Mouse (Mus musculus) mouse trophoblast stem cell (cell line): Measurements from ENCODE around the gene Sbf2.
"Not testable (repeated sequence)": the region's sequence is repeated elsewhere in the genome, so short reads cannot be mapped to it uniquely, and the experiment has no call there.

Source experiments
- in situ Hi-C, 2 experiments: fragments of 300-500 bp; cut with MseI, MboI; formaldehyde crosslinking; loops; 2 replicates in 1 of 2; 3 replicates in 1 of 2; pipeline ENCODE4 v1.15.1; 2025

Gene Sbf2

DNA sequence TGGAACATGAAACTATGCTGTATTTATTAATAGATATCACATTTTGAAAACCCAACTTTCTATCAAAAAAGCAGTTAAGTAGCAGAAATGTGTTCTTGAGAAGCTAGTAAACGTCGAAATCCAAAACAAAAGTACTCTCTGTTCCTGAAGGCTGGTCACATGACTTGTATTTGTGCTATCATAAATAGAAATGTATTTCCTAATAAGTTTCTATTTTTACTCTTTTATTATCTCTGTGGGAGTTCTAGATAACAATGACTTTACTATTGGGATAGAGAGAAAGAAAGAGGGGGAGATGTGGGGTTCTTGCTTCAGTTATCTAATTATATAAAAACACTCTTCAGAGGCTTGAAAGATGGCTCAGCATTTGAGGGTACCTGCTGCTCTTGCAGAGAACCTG, 29.5 kb downstream of the Sbf2 start:
- in situ Hi-C loops, result no loop called here

DNA sequence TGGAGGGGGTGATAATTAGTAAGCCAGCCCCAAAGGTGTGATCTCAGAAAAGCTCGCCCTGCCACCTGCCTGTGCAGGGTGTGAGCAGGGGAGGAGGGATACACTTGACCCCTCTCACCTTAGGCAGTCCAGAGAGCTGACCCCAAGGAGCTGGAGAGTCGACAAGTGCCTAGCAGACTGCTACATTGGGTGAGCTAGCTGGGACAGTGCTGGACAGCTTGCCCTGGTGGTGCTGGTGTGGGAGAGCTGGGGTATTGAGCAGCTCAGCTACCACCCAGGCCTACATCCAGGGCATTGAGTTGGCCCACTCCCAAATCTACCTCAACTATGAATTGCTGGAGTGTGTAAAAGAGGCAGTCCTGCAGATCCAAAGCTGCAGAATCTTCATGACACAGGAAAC, 30.6 kb downstream of the Sbf2 start:
- in situ Hi-C loops, result no loop called here

DNA sequence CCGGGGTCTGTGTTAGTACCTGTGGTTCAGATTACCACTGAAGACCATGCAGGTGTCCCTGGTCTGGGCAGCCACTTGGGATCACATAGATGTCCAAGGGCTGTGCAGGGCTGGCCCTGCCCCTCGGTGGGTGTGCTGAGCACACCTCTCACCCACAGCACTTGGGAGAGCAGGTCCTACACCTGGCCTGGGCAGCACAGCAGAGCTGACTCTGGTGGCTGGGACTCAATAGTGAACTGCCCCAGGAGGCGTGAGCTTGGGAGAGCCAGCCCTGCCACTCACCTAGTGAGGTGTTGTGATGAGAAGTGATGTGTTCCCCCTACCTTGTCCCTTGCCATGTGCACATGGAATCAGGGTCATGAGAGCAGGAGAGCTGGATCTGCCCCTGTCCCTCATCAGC, 31.0 kb downstream of the Sbf2 start:
- in situ Hi-C loops, result no loop called here

DNA sequence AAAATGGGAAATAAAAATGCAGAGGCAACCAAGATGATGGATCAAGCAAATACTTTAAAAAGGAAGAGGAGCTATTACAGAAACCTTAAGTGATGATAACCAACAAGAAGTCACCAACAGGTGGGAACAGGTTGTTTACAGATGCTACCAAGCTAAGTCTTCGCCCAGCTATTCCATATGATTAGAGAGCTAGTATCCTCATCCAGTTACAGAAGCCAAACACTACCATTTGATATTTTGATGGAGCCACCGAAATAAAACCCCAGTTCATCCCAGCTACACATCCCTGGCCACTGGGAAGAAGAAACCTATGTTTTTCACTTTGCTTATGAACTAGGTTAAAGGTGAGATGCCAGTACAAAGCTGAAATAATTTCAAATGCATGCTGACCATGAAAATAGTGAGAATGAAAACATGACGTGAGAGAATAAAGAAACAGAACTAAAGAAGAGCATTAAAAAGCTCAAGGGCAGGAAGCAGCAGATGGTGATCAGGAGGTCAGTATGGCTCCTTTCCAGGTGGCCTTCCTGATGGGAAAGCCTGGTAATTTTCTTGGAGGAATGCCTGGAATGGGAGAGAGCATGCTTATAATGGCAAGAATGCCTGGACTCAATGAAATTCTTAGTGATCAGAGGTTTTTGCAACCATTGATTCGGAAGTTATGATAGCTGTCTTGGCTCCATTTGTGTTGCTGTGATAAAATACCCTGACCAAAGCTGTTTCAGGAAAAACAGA, 48.7 kb downstream of the Sbf2 start:
- in situ Hi-C loops, result no loop called here

DNA sequence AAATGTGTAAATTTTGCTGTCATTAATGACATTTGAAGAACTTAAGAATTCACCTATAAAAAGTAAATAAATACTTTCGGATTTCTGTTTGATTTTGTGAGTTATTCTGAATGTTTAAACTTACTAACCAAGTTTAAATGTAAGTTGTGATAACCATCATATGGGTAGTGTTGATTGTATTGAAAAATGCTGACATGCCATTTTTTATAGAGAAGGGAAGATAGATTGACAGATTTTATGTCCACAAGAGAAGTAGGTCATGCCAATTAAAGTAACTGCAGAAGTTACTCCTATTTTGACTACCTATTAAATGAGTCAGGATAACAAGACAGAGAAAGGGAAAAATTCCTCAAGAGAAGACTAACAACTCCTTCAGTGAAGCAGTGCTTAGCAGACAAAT, 53.1 kb downstream of the Sbf2 start:
- in situ Hi-C loops, result no loop called here

DNA sequence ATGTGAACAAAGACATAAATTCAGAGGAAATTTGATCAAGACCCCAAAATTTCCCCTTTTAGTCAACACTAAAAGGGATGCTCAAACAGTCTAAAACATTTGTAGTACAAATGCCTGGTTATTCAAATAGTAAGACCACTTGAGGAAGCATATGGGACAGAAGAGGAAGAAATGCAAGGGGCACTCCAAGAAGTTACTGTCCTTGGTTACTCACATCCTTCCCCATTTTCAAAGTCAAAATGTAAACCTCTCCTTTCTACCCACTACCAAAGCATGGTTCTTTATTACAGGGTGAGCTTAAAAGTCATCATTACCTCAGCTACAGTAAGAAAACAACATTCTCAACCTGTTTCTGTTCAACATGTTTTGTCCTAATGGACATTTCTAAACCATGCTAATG, 57.7 kb downstream of the Sbf2 start:
- in situ Hi-C loops, result no loop called here

DNA sequence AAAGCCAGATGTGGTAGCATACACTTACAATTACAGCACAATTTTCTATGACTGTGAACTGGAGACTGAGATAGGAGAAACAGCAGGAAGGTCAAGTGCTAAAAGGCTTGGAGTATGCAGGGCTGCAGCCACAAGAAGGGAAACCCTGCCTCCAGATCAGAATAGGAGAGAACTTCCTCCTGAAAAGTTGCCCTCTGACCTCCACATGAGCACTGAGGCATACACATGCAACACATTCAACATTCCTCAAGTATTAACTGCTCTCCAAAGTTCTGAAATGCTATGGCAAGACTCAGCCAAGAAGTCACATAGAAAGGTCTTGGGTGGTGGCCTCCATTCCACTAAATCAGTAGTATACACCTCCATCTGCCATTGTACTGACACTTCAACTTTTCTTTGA, 58.5 kb downstream of the Sbf2 start:
- in situ Hi-C loops, result no loop called here

DNA sequence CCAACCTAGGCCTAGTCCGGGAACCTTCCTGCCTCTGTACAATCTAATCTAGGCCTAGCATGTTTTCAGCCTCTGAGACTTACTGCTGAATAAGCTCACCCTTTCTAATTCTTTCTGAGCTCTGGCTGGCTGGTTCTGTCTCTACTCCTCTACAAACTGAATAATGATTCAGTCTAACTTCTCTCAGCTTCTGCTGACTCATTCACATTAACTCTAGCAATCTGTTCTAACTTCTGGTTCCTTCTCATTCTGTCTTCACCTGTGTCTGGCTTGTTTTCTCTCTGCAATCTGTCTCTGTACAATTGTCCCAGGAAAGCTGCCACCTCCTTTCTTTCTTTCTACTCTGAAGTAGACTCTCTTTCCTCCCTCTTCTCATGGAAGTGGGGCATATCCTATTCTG, 59.5 kb downstream of the Sbf2 start:
- in situ Hi-C loops, result no loop called here

DNA sequence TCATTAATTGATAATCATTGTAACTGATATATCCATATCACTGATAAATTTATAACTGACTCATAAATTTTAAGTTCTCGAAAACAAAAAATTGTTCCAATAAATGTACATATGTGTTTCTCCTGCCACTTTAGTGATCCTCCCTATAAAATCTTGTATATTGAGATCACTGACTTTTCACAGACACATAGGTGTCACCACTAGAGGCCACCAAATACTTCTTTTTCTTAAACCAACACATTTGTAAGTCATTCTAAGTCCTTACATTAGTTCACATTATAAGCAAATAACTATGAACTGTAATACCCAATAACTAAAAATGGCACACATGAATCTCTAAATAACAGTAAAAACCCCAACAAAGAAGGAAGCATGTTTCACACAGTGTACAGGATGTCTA, 66.5 kb downstream of the Sbf2 start:
- in situ Hi-C loops, result no loop called here

DNA sequence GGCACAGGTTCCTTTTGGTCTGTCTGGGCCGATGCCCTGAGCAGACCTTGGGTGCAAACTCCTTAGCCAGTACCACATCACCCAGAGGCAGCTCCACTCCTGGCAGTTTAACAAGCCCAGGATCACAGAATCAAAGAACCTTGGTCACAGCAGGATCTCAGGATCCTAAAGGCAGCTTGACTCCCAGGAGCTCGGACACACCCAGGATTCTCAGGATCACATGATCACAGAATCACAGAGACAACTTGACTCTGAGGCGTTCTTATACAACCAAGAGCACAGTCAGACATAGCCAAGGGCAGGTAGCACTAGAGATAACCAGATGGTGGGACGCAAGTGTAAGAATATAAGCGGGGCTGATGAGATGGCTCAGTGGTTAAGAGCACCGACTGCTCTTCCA, 71.4 kb downstream of the Sbf2 start:
- in situ Hi-C loops, result no loop called here

DNA sequence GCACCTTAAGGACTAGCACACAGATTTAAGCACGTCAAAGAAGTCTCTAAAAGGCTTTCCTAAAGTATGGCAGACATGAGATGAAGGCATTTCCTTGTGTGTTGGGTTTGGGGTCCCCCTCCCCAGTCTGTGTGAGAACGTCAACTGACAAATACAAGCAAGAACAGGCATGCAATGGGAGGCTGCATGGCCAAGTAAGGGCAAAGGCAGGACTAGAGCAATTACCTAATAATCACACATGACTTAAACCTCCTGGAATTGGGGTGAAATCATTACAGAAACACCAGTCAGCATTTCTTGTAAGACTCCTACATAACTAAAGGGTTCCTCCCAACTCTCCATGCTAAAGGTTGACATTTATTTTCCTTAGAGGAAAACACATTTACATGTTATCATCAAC, 75.5 kb downstream of the Sbf2 start:
- in situ Hi-C loops, result no loop called here

DNA sequence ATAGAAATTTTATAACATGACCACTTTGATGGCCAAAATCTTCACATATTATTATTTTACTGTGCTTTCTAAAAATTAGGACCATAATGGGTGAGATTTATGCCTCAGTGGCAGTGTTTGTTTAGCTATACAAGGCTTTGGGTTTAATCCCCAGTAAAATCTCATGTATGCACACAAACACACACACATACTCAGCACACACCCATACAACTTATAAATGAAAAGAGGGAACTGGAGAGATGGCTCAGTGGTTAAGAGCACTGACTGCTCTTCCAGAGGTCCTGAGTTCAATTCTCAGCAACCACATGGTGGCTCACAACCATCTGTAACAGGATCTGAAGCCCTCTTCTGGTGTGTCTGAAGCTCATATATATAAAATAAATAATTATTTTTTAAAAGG, 84.4 kb downstream of the Sbf2 start:
- in situ Hi-C loops, result not testable (repeated sequence)

DNA sequence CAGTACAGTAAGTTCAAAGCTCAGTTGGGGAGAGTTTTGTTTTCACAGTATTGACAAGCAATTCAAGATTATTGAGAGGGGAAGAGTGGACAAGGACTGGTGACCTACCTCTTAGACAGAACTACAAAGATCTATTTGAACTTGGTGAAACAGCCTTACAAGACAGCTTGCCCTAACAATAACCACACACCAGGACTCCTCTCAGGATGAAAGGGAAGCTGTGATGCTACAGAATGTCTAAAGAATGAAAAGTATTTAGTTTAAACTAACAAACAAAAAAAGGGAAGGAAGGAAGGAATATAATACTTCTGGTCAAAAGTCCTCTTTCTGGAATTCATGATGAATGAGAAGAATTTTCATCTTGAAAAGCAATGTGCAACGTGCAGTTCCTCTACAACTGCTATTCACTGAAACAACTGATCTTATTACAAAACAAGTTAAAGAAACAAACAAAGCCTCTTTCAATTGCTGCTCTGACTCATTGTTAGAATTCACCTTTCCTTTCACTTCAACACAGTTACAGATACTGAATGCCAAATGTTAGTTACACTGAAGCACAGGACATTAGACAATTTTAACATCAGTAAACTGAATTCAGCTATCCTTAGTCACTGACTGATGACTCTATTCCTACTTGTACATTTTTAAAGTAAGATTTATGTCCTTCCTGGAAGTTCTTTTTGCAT, 89.5 kb downstream of the Sbf2 start:
- in situ Hi-C loops, result no loop called here

DNA sequence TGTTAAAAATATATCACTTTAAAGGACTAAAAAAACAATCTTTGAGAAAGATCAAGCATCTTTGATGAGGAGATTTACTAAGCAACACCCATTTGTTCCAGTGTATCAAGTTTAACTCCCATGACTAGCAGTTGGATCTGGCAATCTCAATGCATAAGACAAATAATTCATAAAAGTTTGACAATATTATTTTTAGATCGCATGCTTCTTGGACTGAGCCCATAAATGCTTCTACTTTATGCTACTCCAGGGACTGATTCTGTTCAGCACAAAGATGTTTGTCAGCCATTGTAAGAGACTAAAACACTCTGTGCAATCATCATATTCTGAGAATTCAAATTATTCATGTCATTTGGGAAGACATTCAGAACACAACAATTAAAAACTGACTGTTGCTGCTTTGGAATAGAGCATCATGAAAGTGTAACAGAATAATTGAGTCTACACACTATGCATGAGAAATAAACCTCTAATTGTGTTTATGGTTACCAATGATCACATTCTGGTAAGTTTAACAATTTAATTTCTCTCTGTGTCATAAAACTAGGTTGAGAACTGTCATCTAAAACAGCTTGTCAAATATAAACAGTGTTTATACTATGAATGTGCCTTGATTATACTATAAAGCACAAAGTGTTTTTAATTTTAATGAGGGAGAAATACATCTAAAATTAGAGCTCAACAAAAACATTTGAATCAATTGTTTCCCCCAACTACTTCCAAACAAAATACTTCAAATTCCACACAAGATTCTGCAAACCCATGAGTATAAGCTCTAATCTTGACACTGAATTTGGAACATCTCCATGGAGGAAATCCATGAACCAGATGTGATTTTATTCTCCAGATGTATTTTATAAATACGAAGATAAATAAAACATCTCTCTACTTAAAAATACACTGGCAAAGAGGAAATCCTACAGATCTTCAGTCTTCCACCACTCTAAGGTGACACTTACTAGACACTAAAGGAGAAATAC, 98.2 kb downstream of the Sbf2 start:
- in situ Hi-C loops, result no loop called here

DNA sequence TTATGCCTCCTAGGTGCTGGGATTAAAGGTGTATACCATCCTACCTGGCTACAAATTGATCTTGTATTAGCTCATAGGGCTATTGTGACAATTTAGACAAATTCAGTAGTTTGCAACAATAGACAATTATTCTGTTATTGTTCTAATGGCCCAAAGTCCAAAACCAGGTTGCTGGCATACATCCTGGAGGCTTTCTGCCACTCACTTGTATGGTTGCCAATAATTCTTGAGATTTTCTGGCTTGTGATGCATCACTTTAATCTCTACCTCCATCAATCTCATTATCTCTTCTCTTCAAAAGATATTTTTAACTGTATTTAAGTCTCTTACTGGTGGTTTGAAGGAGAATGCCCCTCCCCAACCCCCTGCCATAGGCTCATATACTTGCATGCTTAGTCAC, 100.6 kb downstream of the Sbf2 start:
- in situ Hi-C loops, result no loop called here

DNA sequence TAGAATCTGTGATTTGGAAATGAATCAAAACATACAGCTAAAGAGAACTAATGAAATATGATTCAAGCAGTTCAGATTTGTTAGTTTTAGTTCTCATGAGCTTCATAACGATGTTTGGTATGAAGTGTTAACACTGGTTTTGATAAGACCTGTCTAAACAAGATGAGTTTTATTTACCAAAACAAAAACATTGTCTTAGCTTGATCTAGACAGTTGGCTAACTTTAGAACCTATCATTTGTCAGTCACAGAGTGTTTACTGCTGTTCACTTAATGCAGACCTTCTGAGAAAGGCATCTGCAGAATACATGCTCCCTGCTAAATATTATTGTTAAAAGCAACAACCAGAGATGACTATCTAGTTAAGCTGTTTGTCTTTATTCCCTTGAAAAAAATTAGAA, 116.1 kb downstream of the Sbf2 start:
- in situ Hi-C loops, result no loop called here

DNA sequence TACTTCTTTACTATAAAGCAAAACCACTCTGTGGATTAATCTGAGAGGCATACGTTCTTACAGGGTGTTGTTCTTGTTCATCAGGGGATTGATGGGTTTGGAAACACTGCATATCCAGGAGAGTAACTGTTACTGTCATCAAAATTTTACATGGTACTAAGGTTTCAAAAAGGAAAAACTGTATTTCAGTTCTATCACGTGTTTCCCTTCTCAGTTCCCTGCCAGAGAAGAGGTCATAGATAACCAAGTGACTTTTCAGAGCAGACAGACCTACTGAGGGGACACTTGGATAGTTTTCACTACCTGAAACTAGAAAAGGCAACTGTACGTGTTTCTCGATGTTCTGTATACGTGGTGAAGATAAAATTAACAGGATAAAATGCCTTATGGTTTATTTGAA, 123.7 kb downstream of the Sbf2 start:
- in situ Hi-C loops, result no loop called here

DNA sequence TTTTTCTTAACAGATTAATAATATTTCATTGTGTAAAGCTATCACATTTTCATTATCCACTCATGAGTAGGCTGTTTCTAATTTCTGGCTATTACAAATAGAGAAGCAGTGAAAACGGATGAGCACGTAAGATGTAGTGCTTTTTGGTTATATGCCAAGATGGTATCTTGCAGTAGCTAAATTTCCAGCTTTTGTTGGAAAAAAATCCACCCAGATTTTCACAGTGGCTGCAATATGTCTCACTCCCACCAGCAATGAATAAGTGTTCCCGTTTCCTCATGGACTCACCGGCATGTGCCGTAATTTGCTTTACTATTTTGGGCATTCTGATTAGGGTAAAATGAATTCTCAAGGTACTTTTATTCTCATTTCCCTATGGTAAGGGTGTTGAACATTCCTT, 129.7 kb downstream of the Sbf2 start:
- in situ Hi-C loops, result no loop called here

DNA sequence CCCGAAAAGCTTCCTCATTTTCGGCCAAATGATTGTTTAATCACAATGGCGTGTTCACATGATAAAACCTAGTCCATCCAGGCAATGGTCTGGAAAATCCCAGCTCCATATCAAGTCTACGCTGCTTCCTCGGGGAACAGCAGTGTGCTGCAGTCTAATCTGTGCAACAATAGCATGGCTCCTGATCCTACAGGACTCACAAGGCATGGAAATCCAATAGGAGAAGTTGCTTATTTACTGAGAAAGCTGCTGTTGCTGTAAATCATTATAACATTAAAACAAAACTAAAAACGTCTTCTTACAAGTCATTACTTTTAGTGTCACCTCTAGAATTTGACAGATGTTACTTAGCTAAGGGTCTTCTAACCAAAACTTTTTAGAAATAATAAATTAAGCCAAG, 143.7 kb downstream of the Sbf2 start:
- in situ Hi-C loops, result no loop called here

DNA sequence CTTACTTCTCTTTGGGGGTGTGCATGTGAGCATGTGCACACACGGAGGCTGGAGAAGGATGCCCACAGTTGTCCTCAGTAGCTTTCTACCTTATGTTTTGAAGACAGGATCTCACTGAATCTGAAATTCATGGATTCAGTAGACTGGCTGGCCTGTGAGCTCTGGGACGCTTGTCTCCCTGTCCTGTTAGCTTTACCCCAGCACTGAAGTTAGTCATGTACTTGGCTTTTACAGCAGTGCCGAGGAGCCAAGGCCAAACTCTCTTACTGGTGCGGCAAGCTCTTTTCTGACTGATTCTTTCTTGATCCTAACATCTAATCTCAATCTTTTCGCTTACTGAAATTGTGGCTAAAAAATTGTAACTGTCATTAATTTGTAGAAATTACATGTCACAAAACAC, 151.3 kb downstream of the Sbf2 start:
- in situ Hi-C loops, result no loop called here

DNA sequence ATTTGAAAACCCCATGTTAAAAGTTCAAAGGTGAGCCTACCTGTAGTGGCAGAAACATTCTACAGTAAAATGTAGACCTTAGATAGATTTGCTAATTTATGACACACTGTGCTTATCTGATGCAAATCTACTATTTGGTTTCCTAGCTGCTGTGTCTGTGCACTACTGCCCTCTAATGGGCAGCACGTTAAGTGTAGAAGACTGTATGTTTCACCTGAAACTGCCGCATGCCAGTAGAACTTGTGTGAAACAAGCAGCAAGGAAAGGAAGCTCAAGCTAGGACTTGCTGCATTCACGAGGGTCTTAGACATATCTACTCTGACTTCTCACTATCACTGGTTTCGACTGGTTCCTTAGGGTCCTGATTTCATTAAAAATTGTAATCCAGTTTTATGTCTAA, 182.4 kb downstream of the Sbf2 start:
- in situ Hi-C loops, result loop anchor here in 1 of 2 experiments (5.0 kb wide), 1 partner anchor 145 kb away; no protein-coding TSS in a partner anchor

DNA sequence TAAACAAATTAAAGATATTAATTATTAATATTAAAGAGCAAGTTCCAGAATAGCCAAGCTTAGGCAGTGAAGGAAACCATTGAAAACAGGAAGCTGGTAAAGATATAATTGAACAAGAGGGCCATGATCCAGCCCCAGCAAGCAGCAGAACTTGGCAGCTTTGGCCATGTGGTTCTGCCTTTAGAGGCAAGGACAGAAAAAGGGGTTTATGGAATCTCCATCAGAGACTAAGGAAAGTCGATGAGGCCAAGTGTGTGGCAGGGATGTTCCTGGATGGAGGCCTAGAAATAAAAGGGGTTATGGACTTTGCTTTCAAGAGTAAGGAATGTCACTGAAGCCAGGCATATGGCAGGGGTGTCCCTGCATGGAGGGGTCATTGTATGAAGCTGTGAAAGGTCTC, 198.4 kb downstream of the Sbf2 start:
- in situ Hi-C loops, result no loop called here
